Mouse (Mus musculus) limb, embryonic 14.5 days (tissue): Measurements from ENCODE around the gene Slc5a2. TPM values are rescaled to one million over a fixed set of nuclear protein-coding genes. Genes with fewer than 3 reads are reported as not detected.

ENCODE experiments used
- ATAC-seq: fragments of 200-750 bp; cut with Nextera tagmentation; 2 replicates; pipeline ENCODE4 v1.8.0; 2017; ENCODE audit warnings: low read depth, moderate number of reproducible peaks, moderate TSS enrichment; ENCODE audit not compliant: low FRiP score
- DNase-seq: peaks from one replicate; pipeline ENCODE4 v3.0.0-alpha.2; 2015; ENCODE audit warnings: low spot score
- H3K27ac ChIP-seq: fragments of 300-500 bp; sonication (generic); replicated peaks from 2 replicates; pipeline ENCODE4 v1.5.1; 2014; ENCODE audit warnings: low read depth, mild to moderate bottlenecking, low read length, moderate library complexity, mixed read lengths
- H3K27me3 ChIP-seq: fragments of 300-500 bp; sonication (generic); 2 replicates; pipeline ENCODE4 v1.6.1; 2014; ENCODE audit warnings: low read length, mixed read lengths; ENCODE audit not compliant: control insufficient read depth, insufficient read depth
- H3K36me3 ChIP-seq: fragments of 300-500 bp; sonication (generic); 2 replicates; pipeline ENCODE4 v1.6.1; 2014; ENCODE audit warnings: mild to moderate bottlenecking, low read length, moderate library complexity, mixed read lengths; ENCODE audit not compliant: control insufficient read depth, insufficient read depth
- H3K4me1 ChIP-seq: fragments of 300-500 bp; sonication (generic); 2 replicates; pipeline ENCODE4 v1.6.1; 2014; ENCODE audit warnings: antibody characterized with exemption, low read length, mixed read lengths; ENCODE audit not compliant: control insufficient read depth, insufficient read depth
- H3K4me2 ChIP-seq: fragments of 300-500 bp; sonication (generic); replicated peaks from 2 replicates; pipeline ENCODE4 v1.6.1; 2014; ENCODE audit warnings: low read depth, mild to moderate bottlenecking, low read length, moderate library complexity; ENCODE audit not compliant: severe bottlenecking
- H3K4me3 ChIP-seq: fragments of 300-500 bp; sonication (generic); replicated peaks from 2 replicates; pipeline ENCODE4 v1.5.1; 2014; ENCODE audit warnings: low read length
- H3K9ac ChIP-seq: fragments of 300-500 bp; sonication (generic); 2 replicates; pipeline ENCODE4 v1.6.1; 2014; ENCODE audit warnings: mild to moderate bottlenecking, low read depth, low read length, moderate library complexity; ENCODE audit not compliant: severe bottlenecking
- H3K9me3 ChIP-seq: fragments of 300-500 bp; sonication (generic); 2 replicates; pipeline ENCODE4 v1.6.1; 2016; ENCODE audit warnings: low read length; ENCODE audit not compliant: control insufficient read depth
- POLR2A ChIP-seq: fragments of 200-500 bp; IDR thresholded peaks from 2 replicates; pipeline ENCODE4 v1.8.0; 2012; ENCODE audit warnings: inconsistent platforms, mild to moderate bottlenecking, moderate library complexity, borderline replicate concordance; ENCODE audit not compliant: insufficient read depth, insufficient read length; ENCODE audit errors: extremely low read depth
- WGBS: fragments of 180-500 bp; shearing (Covaris S2); extraction: QIAGEN DNeasy Blood & Tissue Kit; methylation state at CpG from one replicate; pipeline ENCODE4 v1.1.7; 2014; 5-methylcytosine and 5-hydroxymethylcytosine counted together
- polyA plus RNA-seq, 2 experiments: library from polyadenylated mRNA; depleted of rRNA in 1 of 2; stranded (reverse) in 1 of 2; unstranded in 1 of 2; fragments of >200 nt; fragmentation: Nextera tagmentation in 1 of 2; extraction: Ambion mirVana in 1 of 2; gene quantifications; 2 replicates each; pipeline versions ENCODE4 v1.2.1 to v1.2.3; 2012 to 2014

Gene Slc5a2
- polyA plus RNA-seq, 2 experiments: 0.04 TPM; not detected in 1

DNA sequence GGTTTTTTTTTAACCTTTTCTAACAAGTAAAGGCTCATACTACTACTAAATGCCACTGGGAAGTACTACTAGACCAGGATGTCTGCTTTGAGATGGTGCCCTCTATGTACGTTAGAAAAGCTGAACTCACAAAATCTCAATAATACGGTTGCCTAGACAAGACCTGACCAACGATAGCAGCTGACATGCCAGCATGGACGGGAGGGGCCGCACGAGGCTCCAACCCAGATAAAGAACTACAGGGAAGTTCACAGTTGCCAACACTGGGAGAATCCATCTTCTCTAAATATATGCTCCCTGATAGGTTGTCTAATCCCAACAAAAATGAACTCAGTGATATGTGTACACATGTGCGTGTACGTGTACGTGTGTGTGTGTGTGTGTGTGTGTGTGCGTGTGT lies 29.3 kb downstream of the Slc5a2 start:
- no peak overlapping the region for H3K9ac ChIP-seq
- 92% methylated on average over 10 of the region's 10 CpGs for WGBS
- H3K9me3 ChIP-seq: no peaks in the 10 kb centered on the region
- H3K27ac ChIP-seq: no peak overlapping the region
- H3K27me3 ChIP-seq: no peaks in the 10 kb centered on the region
- ATAC-seq (no peak), DNase-seq (no peak)
- peaks cover 24% of the 10 kb centered on the region for H3K36me3 ChIP-seq
- no peak for TF ChIP-seq POLR2A
- peaks cover 17% of the 10 kb centered on the region for H3K4me1 ChIP-seq
- no peak overlapping the region for H3K4me3 ChIP-seq
- H3K4me2 ChIP-seq: no peak overlapping the region

- Histone ChIP-seq H3K9ac (no peak overlapping the region), H3K4me2 (peak overlapping the region; percentile 66)
- WGBS: 64% methylated on average over 3 of the region's 3 CpGs
These were observed 31.1 kb downstream of the Slc5a2 start for GRCm38 (mm10) chr7:128296514-128296913.

DNA sequence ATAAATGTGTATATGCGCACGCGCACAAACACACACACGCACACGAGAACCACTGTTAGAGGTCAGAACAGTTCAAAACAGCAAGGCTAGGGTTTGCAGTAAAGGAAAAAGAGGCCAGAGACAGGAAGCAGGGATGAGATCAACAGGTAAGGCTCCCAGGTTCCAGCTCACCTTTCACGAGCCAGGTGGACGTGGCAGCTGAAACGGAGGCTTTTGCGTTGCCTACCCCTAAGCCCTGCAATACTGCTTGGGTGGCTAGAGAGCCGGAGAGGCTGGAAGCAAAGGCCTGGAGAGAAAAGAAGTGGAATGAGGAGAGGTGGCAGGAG lies 31.8 kb downstream of the Slc5a2 start:
- Histone ChIP-seq H3K27me3 (no peaks in the 10 kb centered on the region), H3K4me2 (peak overlapping the region; percentile 66), H3K4me3 (peak overlapping the region; percentile 85), H3K9ac (peak overlapping the region; percentile 93), H3K27ac (peak overlapping the region; percentile 94), H3K36me3 (peaks cover 19% of the 10 kb centered on the region; the same call in 1 of the 2 replicates), H3K4me1 (peaks cover 17% of the 10 kb centered on the region), H3K9me3 (no peaks in the 10 kb centered on the region)
- no peak for TF ChIP-seq POLR2A
- no peak for ATAC-seq
- DNase-seq: no peak
- WGBS: 26% methylated on average over 10 of the region's 10 CpGs

More at GRCm38 (mm10) chr7:128296514-128296913, 31.1 kb downstream of the Slc5a2 start:
- DNase-seq (no peak), ATAC-seq (no peak)
- Histone ChIP-seq H3K27me3 (no peaks in the 10 kb centered on the region), H3K4me3 (no peak overlapping the region), H3K9me3 (no peaks in the 10 kb centered on the region), H3K27ac (no peak overlapping the region), H3K4me1 (peaks cover 17% of the 10 kb centered on the region), H3K36me3 (peaks cover 19% of the 10 kb centered on the region; the same call in 1 of the 2 replicates)
- TF ChIP-seq POLR2A: no peak

DNA sequence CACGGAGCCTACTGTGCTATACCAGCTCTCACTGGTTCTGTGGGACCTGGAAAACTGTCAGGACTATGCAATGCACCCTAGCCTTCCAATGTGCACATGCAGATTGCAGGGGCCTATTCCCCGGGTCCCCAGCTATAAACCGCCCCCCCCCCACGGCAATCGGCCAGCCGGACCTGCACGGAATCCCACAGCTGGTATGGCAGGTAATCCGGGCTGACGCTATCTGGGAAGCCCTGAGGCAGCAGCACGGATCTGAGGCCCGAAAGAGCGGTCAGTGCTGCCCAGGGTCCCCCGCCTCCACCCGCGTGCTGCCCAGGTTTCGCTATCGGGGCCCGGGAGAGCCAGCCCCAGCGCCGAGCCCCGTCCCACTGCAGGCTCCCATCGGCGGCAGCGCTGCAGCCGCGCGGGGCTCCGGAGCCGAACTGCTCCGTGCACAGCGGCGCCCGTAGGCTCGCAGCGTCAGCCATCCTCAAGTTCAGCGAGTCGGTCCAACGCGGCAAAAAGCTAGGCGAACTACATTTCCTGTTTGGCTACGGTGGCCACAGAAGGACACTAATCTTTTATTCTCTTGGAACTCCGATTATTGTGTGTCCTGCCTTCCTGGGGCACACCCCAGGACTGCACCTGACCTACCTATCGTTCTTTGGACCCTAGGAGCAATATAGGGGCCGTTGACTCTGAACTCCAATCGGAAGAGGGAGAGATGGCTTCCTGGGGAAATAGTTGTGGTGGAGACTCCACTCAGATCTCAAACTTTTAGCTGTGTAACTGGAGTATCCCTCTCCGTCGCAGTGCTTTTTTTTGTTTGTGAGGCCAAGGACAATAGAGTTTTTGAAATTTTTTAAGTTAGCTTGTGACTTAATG lies 32.4 kb downstream of the Slc5a2 start, which contains the start of gene BC017158:
Gene BC017158, minus strand, starts transcription at position 554 of the 864 bp plus-strand sequence.
- WGBS: 2% methylated on average over 47 of the region's 47 CpGs
- Histone ChIP-seq H3K27me3 (no peaks in the 10 kb centered on the region), H3K36me3 (peaks cover 16% of the 10 kb centered on the region; the same call in 1 of the 2 replicates)

GRCm38 (mm10) chr7:128298481-128299342 lies 33.3 kb downstream of the Slc5a2 start:
- Histone ChIP-seq H3K4me2 (peak overlapping the region; percentile 66), H3K4me3 (peak overlapping the region; percentile 85), H3K9me3 (no peaks in the 10 kb centered on the region), H3K27ac (peak overlapping the region; percentile 94), H3K27me3 (no peaks in the 10 kb centered on the region), H3K4me1 (peaks cover 17% of the 10 kb centered on the region), H3K9ac (peak overlapping the region; percentile 93; the same call in 1 of the 2 replicates), H3K36me3 (peaks cover 9% of the 10 kb centered on the region; the same call in 1 of the 2 replicates)
- WGBS: 62% methylated on average over 8 of the region's 8 CpGs
- DNase-seq: peak; percentile 87
- no peak for TF ChIP-seq POLR2A
- peak; percentile 73; the same call in 1 of the 2 replicates for ATAC-seq

More for the DNA sequence above, 32.4 kb downstream of the Slc5a2 start, which contains the start of gene BC017158:
- Histone ChIP-seq H3K9me3 (no peaks in the 10 kb centered on the region), H3K9ac (peak within 1 kb of the TSS; percentile 93), H3K4me2 (peak within 1 kb of the TSS; percentile 66), H3K27ac (peak within 1 kb of the TSS; percentile 94), H3K4me1 (peaks cover 17% of the 10 kb centered on the region), H3K4me3 (peak within 1 kb of the TSS; percentile 85)
- DNase-seq (peak; percentile 84), ATAC-seq (peak; percentile 61)
- 0 out of 2 replicates have a peak, but pooled peaks have one; percentile 34 for TF ChIP-seq POLR2A
